Mouse (Mus musculus): Measurements from ENCODE around the gene Cops4. TPM values are rescaled to one million over a fixed set of nuclear protein-coding genes. Genes with fewer than 3 reads are reported as not detected.

Gene Cops4
- 254 TPM in 2 replicates for polyA plus RNA-seq (2014; fragmentation: Nextera tagmentation; extraction: Ambion mirVana)

DNA sequence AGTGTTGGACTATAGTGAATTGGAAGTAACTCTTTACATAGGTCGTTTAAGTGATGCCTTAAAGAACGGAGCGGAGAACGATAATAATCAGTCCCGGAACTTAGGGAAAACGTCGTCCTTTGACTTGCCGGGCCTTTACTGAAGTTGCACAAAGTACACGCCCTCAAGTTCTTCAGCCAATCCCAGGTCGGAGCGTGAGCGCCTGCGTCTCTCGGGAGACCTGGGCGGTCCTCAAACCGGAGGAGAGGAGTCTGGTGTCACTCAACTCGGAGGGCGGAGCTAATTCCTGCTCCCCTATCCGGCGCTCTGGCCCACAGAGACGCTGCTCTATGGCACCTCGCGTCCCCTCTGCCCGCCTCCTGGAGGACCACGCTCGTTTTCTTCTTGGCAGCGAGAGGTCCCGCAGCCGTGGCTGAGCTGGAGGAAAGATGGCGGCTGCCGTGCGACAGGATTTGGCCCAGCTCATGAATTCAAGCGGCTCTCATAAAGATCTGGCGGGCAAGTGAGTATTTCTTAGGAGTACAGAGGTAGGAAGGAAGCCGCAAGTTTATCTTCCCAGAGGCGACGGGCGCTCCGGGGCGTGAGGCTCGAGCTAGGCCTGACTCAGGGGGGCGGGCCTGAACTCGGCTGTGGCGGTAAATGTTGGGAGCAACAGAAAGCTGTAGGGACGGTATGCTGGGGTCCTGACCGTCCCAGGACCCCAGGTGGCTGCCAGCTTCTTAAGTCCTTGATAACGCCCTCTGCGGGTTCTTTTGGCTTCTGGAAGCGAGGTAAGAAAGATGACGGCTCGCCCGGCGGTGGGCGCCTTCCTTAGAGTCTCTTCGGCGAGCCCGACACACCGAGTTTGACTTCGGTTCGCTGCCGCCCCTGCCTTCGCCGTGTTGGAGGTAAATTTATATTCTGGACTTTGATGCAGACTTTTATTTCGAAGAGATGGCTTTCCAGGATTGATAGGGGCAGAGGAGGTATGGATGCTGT, at the start of gene Cops4:
Gene Cops4 (plus strand): TSS at position 261 of the 978 bp plus-strand sequence.
- peaks cover 3% of the 10 kb centered on the region; the same call in 1 of the 2 replicates for H3K4me1 ChIP-seq (ENCODE audit: control insufficient read depth, insufficient read depth, low read length)
- H3K27me3 ChIP-seq (ENCODE audit: control insufficient read depth, insufficient read depth, low read length): no peaks in the 10 kb centered on the region
- H3K27ac ChIP-seq (replicated peaks; ENCODE audit: low read depth, low read length): no peak within 1 kb of the TSS
- H3K9ac ChIP-seq (ENCODE audit: low read length): peak within 1 kb of the TSS; percentile 86
- under 1% methylated on average over 64 of the region's 64 CpGs for WGBS
- H3K36me3 ChIP-seq (ENCODE audit: control insufficient read depth, insufficient read depth, low read length): peaks cover 2% of the 10 kb centered on the region; the same call in 1 of the 2 replicates
- DNase-seq (ENCODE audit: low spot score): peak; percentile 97
- H3K9me3 ChIP-seq (ENCODE audit: control insufficient read depth, low read length): no peaks in the 10 kb centered on the region
- H3K4me3 ChIP-seq (ENCODE audit: low read depth, low read length): peak within 1 kb of the TSS; percentile 66
- ATAC-seq (ENCODE audit: insufficient number of reproducible peaks, low FRiP score, low TSS enrichment, low read depth): peak; percentile 100
- H3K4me2 ChIP-seq (ENCODE audit: low read depth, severe bottlenecking): peak within 1 kb of the TSS; percentile 64

DNA sequence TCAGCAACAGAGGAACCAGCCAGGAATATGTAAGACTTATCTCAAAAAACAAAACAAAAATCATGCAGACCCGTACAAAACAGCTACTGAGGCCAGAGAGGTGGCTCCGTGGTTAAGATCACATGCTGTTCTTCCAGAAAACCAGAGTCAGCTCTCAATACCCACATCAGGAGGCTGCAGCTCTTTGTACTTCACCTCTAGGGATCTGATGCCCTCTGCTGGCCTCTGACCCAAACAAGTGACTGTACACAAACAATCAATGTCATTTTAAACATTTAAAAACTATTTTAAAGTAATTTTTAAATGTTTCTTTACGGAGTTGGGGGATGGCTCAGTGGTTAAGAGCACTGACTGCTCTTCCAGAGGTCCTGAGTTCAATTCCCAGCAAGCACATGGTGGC, 41.8 kb upstream of the Cops4 start:
- Histone ChIP-seq H3K27ac (replicated peaks; ENCODE audit: low read depth, low read length) (no peak overlapping the region), H3K4me3 (ENCODE audit: low read depth, low read length) (no peak overlapping the region), H3K36me3 (ENCODE audit: control insufficient read depth, insufficient read depth, low read length) (no peaks in the 10 kb centered on the region; the same call in 1 of the 2 replicates), H3K4me1 (ENCODE audit: control insufficient read depth, insufficient read depth, low read length) (no peaks in the 10 kb centered on the region), H3K4me2 (ENCODE audit: low read depth, severe bottlenecking) (no peak overlapping the region), H3K9ac (ENCODE audit: low read length) (no peak overlapping the region), H3K27me3 (ENCODE audit: control insufficient read depth, insufficient read depth, low read length) (no peaks in the 10 kb centered on the region), H3K9me3 (ENCODE audit: control insufficient read depth, low read length) (no peaks in the 10 kb centered on the region)
- DNase-seq (ENCODE audit: low spot score) (no peak), ATAC-seq (ENCODE audit: insufficient number of reproducible peaks, low FRiP score, low TSS enrichment, low read depth) (no peak)
- WGBS: 79% methylated on average over 3 of the region's 3 CpGs

DNA sequence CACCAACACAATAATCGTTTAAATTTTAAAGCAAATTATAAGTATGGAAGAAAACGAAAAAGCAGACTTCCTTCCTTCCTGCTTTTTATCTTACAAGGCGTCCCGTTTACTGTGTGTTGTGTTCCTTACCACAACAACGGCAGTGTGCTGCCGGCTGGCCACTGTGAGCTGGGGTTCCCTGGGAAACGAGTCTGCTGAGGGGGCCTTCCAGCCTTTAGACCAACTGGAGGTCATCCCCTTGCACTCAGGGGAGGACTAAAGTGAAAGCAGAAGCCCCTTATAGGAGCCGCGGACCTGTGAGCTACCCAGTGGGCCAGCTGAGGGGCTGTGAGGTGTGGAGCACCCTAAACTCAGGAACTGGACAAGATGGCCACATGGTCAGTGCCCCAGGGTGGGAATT, 40.5 kb upstream of the Cops4 start:
- Histone ChIP-seq H3K36me3 (ENCODE audit: control insufficient read depth, insufficient read depth, low read length) (no peaks in the 10 kb centered on the region; the same call in 1 of the 2 replicates), H3K4me3 (ENCODE audit: low read depth, low read length) (no peak overlapping the region), H3K27ac (replicated peaks; ENCODE audit: low read depth, low read length) (no peak overlapping the region), H3K4me2 (ENCODE audit: low read depth, severe bottlenecking) (no peak overlapping the region), H3K9ac (ENCODE audit: low read length) (no peak overlapping the region), H3K4me1 (ENCODE audit: control insufficient read depth, insufficient read depth, low read length) (no peaks in the 10 kb centered on the region), H3K27me3 (ENCODE audit: control insufficient read depth, insufficient read depth, low read length) (no peaks in the 10 kb centered on the region), H3K9me3 (ENCODE audit: control insufficient read depth, low read length) (no peaks in the 10 kb centered on the region)
- ATAC-seq (ENCODE audit: insufficient number of reproducible peaks, low FRiP score, low TSS enrichment, low read depth) (no peak), DNase-seq (ENCODE audit: low spot score) (no peak)
- 88% methylated on average over 9 of the region's 9 CpGs for WGBS

DNA sequence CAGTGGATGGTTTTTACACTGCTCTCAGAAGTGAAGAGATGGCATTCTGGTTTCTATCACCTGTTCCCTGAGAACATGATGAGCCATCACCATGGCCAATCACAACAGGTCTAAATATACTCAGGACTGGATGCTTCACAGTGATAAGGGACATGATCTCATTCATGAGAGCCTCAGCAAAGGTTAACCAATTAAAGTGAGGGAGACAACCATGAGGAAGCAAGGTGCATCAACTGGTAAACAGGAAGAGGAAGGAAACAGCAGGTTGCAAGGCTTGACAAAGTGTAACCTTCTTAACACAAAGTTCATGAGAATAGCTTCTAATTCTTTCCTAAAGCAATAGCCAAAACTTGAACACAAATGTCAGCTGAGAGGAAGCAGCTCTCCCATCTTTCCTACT, 34.5 kb upstream of the Cops4 start:
- Histone ChIP-seq H3K9me3 (ENCODE audit: control insufficient read depth, low read length) (no peaks in the 10 kb centered on the region), H3K27ac (replicated peaks; ENCODE audit: low read depth, low read length) (no peak overlapping the region), H3K36me3 (ENCODE audit: control insufficient read depth, insufficient read depth, low read length) (no peaks in the 10 kb centered on the region; the same call in none of the 2 replicates), H3K4me2 (ENCODE audit: low read depth, severe bottlenecking) (no peak overlapping the region), H3K4me3 (ENCODE audit: low read depth, low read length) (no peak overlapping the region), H3K27me3 (ENCODE audit: control insufficient read depth, insufficient read depth, low read length) (no peaks in the 10 kb centered on the region), H3K9ac (ENCODE audit: low read length) (no peak overlapping the region), H3K4me1 (ENCODE audit: control insufficient read depth, insufficient read depth, low read length) (no peaks in the 10 kb centered on the region)
- ATAC-seq (ENCODE audit: insufficient number of reproducible peaks, low FRiP score, low TSS enrichment, low read depth) (no peak), DNase-seq (ENCODE audit: low spot score) (no peak)

- WGBS: 85% methylated on average over 2 of the region's 2 CpGs
- H3K9me3 ChIP-seq (ENCODE audit: control insufficient read depth, low read length): no peaks in the 10 kb centered on the region
- no peaks in the 10 kb centered on the region for H3K4me1 ChIP-seq (ENCODE audit: control insufficient read depth, insufficient read depth, low read length)
- DNase-seq (ENCODE audit: low spot score) (no peak), ATAC-seq (ENCODE audit: insufficient number of reproducible peaks, low FRiP score, low TSS enrichment, low read depth) (no peak)
- no peak overlapping the region for H3K4me3 ChIP-seq (ENCODE audit: low read depth, low read length)
- H3K27ac ChIP-seq (replicated peaks; ENCODE audit: low read depth, low read length): no peak overlapping the region
- no peak overlapping the region for H3K4me2 ChIP-seq (ENCODE audit: low read depth, severe bottlenecking)
- no peaks in the 10 kb centered on the region; the same call in 1 of the 2 replicates for H3K36me3 ChIP-seq (ENCODE audit: control insufficient read depth, insufficient read depth, low read length)
- no peak overlapping the region for H3K9ac ChIP-seq (ENCODE audit: low read length)
- no peaks in the 10 kb centered on the region for H3K27me3 ChIP-seq (ENCODE audit: control insufficient read depth, insufficient read depth, low read length)
Observed at GRCm38 (mm10) chr5:100487120-100487519, 31.0 kb upstream of the Cops4 start.

DNA sequence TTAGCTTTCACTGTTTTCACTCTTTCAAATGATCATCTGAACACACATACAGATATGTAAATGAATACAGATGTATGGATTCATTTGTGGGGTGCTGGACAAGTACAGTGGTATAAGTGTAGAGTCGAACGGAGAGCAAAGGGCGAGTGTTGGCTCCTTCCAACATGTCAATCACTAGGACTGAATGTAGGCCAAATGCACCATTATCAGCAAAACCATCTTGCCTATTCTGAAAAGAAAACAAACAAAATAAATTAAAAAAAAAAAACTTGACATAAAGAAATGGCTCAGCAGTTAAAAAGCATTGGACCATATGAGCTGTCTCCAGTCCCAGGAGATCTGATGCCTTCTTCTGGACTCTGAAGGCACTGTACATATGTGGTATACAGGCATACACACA, 29.9 kb upstream of the Cops4 start:
- no peaks in the 10 kb centered on the region; the same call in 1 of the 2 replicates for H3K36me3 ChIP-seq (ENCODE audit: control insufficient read depth, insufficient read depth, low read length)
- H3K4me1 ChIP-seq (ENCODE audit: control insufficient read depth, insufficient read depth, low read length): no peaks in the 10 kb centered on the region
- H3K9me3 ChIP-seq (ENCODE audit: control insufficient read depth, low read length): no peaks in the 10 kb centered on the region
- H3K4me3 ChIP-seq (ENCODE audit: low read depth, low read length): no peak overlapping the region
- no peak overlapping the region for H3K27ac ChIP-seq (replicated peaks; ENCODE audit: low read depth, low read length)
- DNase-seq (ENCODE audit: low spot score) (no peak), ATAC-seq (ENCODE audit: insufficient number of reproducible peaks, low FRiP score, low TSS enrichment, low read depth) (no peak)
- H3K9ac ChIP-seq (ENCODE audit: low read length): no peak overlapping the region
- WGBS: 97% methylated on average over 3 of the region's 3 CpGs
- H3K27me3 ChIP-seq (ENCODE audit: control insufficient read depth, insufficient read depth, low read length): no peaks in the 10 kb centered on the region
- no peak overlapping the region for H3K4me2 ChIP-seq (ENCODE audit: low read depth, severe bottlenecking)

- Histone ChIP-seq H3K4me2 (ENCODE audit: low read depth, severe bottlenecking) (no peak overlapping the region), H3K36me3 (ENCODE audit: control insufficient read depth, insufficient read depth, low read length) (no peaks in the 10 kb centered on the region), H3K9ac (ENCODE audit: low read length) (no peak overlapping the region), H3K27me3 (ENCODE audit: control insufficient read depth, insufficient read depth, low read length) (no peaks in the 10 kb centered on the region), H3K27ac (replicated peaks; ENCODE audit: low read depth, low read length) (no peak overlapping the region), H3K4me3 (ENCODE audit: low read depth, low read length) (no peak overlapping the region), H3K4me1 (ENCODE audit: control insufficient read depth, insufficient read depth, low read length) (no peaks in the 10 kb centered on the region), H3K9me3 (ENCODE audit: control insufficient read depth, low read length) (no peaks in the 10 kb centered on the region)
- no peak for DNase-seq (ENCODE audit: low spot score)
- no peak for ATAC-seq (ENCODE audit: insufficient number of reproducible peaks, low FRiP score, low TSS enrichment, low read depth)
- WGBS: 90% methylated on average over 2 of the region's 2 CpGs
Observed at GRCm38 (mm10) chr5:100489340-100489739, 28.8 kb upstream of the Cops4 start.

- H3K27me3 ChIP-seq (ENCODE audit: control insufficient read depth, insufficient read depth, low read length): no peaks in the 10 kb centered on the region
- H3K9ac ChIP-seq (ENCODE audit: low read length): no peak overlapping the region
- no peaks in the 10 kb centered on the region for H3K4me1 ChIP-seq (ENCODE audit: control insufficient read depth, insufficient read depth, low read length)
- no peak for DNase-seq (ENCODE audit: low spot score)
- no peak overlapping the region for H3K4me3 ChIP-seq (ENCODE audit: low read depth, low read length)
- 65% methylated on average over 4 of the region's 4 CpGs for WGBS
- H3K9me3 ChIP-seq (ENCODE audit: control insufficient read depth, low read length): no peaks in the 10 kb centered on the region
- H3K36me3 ChIP-seq (ENCODE audit: control insufficient read depth, insufficient read depth, low read length): no peaks in the 10 kb centered on the region
- no peak for ATAC-seq (ENCODE audit: insufficient number of reproducible peaks, low FRiP score, low TSS enrichment, low read depth)
- H3K27ac ChIP-seq (replicated peaks; ENCODE audit: low read depth, low read length): no peak overlapping the region
- no peak overlapping the region for H3K4me2 ChIP-seq (ENCODE audit: low read depth, severe bottlenecking)
Observed at GRCm38 (mm10) chr5:100491704-100492103, 26.4 kb upstream of the Cops4 start.

All from limb, embryonic 11.5 days (tissue).